Mouse (Mus musculus): ENCODE results near the gene 1700069L16Rik. TPM values are rescaled to one million over a fixed set of nuclear protein-coding genes. Genes with fewer than 3 reads are reported as not detected.
A peak's percentile ranks its signal among the peaks of the same experiment; 100 is the strongest.

1700069L16Rik gene
- polyA plus RNA-seq, 1 experiment from 2014 or later: not detected

DNA sequence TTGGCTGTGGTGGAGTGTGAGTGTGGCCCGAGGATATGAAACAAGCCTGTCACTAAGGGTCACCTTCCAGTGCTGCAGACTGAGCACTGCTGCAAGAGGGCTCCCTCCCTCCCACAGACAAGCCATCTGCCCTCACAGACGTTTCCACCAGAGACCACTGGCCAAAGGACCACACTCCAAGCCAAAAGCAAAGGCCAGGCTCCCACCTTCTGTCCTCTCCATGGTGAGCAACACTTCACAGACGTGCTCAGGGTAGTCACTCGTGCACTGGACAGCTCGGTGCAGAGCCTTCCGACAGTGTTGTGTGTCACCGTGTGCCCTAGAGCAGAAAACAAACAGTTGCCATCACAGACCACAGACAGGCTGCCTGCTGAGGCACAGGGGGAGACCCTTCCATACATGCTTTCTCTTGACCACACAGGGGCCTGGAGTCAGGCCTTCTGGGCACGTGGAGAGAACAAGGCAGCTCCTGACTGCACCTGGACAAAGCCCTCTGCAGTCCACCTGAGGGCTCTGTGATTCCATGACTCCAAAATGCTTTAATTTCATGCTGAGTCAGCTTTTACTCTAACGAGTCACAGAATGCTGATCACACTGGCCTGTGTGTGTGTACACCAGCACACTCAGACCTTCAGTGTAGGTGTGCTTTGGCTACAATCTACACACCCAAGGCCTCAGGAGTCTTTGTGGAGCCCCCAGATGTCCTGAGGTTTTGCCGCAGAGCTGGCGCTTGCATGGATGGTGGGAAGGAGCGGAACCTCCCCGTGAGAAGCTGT, 24.2 kb upstream of the 1700069L16Rik start:
- Histone ChIP-seq H3K4me1 (no peaks in the 10 kb centered on the region), H3K27ac (replicated peaks) (no peak overlapping the region), H3K36me3 (replicated peaks) (peaks cover 100% of the 10 kb centered on the region), H3K4me3 (no peak overlapping the region), H3K27me3 (replicated peaks; ENCODE audit: low read depth, poor library complexity, severe bottlenecking) (no peaks in the 10 kb centered on the region), H3K9me3 (peaks cover 4% of the 10 kb centered on the region; the same call in 1 of the 2 replicates)
- 95% methylated on average over 13 of the region's 13 CpGs for WGBS
- no peak for DNase-seq (ENCODE audit: low spot score)

DNA sequence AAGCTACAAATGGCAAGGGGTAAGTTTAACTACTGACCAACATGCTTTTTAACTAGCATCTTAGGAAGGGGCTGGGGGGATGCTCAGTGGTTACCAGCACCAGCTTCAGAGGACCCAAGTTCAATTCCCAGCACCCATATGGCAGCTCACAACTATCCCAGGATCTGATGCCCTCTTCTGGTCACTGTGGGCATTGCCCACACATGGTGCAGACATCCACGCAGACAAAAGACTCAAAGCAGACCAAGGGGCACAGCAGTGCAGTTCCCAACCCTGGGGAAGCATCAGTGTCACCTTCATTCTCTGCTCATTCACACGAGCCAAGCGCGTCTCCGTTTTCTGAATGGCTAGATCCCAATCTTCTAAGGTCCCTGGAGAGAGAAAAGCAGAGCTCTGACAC, 23.1 kb upstream of the 1700069L16Rik start:
- H3K9me3 ChIP-seq: peaks cover 4% of the 10 kb centered on the region; the same call in 1 of the 2 replicates
- 93% methylated on average over 5 of the region's 5 CpGs for WGBS
- no peaks in the 10 kb centered on the region for H3K27me3 ChIP-seq (replicated peaks; ENCODE audit: low read depth, poor library complexity, severe bottlenecking)
- H3K36me3 ChIP-seq (replicated peaks): peaks cover 100% of the 10 kb centered on the region
- no peak for DNase-seq (ENCODE audit: low spot score)
- H3K4me1 ChIP-seq: no peaks in the 10 kb centered on the region
- H3K4me3 ChIP-seq: no peak overlapping the region
- H3K27ac ChIP-seq (replicated peaks): no peak overlapping the region

DNA sequence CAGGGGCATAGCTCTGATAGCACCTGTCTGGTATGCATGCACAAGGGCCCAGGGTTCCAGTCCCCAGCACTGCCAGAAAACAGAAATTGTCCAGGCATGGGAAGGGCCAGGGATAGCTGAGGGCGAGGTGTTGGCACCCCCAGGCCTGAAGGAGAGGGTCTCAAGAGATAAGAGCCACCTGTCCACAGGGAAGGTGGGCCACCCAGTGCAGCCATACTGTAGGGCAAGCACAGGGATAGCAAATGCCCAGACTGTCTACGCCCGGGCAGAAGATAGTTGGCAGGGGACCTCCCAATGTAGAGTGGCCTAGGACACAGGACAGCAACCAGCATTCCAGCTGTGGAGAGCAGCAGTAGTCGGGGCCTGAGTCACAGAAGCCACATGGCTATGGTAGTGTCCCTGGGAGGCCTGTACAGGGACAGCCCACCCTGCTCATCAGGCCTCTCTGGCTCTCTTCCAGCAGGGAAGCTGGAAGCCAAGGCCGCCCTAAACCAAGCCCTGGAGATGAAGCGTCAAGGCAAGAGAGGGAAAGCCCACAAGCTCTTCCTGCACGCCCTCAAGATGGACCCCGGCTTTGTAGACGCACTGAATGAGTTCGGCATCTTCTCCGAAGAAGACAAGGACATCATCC, 13.2 kb upstream of the 1700069L16Rik start:
- peaks cover 23% of the 10 kb centered on the region for H3K4me1 ChIP-seq
- H3K9me3 ChIP-seq: no peaks in the 10 kb centered on the region
- no peak overlapping the region for H3K4me3 ChIP-seq
- WGBS: 92% methylated on average over 11 of the region's 11 CpGs
- no peak overlapping the region for H3K27ac ChIP-seq (replicated peaks)
- peaks cover 49% of the 10 kb centered on the region for H3K36me3 ChIP-seq (replicated peaks)
- H3K27me3 ChIP-seq (replicated peaks; ENCODE audit: low read depth, poor library complexity, severe bottlenecking): no peaks in the 10 kb centered on the region
- DNase-seq (ENCODE audit: low spot score): no peak

DNA sequence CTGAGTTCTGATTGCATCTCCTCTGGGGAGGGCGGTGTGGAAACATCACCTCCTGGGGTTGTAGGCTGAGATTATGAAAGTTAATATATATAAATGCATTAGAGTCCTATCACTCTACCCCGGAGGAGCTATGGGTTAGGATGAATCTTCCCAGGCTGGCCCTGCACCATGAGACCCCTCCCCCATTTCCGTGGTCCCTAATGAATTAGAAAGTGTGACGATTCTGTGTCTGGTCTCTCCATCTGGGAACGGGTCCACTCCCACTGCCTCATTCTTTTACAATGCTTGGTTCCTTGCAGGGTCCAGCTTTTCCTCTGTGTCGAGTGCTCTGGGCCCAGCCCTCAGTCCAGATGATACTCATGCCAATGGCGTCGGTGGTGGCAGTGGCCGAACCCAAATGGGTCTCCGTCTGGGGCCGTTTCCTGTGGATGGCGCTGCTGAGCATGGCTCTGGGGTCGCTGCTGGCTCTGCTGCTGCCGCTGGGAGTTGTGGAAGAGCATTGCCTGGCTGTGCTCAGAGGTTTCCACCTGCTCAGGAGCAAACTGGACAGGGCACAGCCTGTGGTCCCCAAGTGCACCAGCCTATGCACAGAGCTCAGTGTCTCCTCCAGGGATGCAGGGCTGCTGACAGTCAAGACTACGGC, 12.1 kb upstream of the 1700069L16Rik start:
- H3K27me3 ChIP-seq (replicated peaks; ENCODE audit: low read depth, poor library complexity, severe bottlenecking): no peaks in the 10 kb centered on the region
- H3K4me1 ChIP-seq: peaks cover 23% of the 10 kb centered on the region
- H3K36me3 ChIP-seq (replicated peaks): peaks cover 39% of the 10 kb centered on the region
- 42% methylated on average over 15 of the region's 15 CpGs for WGBS
- no peaks in the 10 kb centered on the region for H3K9me3 ChIP-seq
- no peak for DNase-seq (ENCODE audit: low spot score)
- H3K27ac ChIP-seq (replicated peaks): no peak overlapping the region
- peak overlapping the region; percentile 82 for H3K4me3 ChIP-seq

DNA sequence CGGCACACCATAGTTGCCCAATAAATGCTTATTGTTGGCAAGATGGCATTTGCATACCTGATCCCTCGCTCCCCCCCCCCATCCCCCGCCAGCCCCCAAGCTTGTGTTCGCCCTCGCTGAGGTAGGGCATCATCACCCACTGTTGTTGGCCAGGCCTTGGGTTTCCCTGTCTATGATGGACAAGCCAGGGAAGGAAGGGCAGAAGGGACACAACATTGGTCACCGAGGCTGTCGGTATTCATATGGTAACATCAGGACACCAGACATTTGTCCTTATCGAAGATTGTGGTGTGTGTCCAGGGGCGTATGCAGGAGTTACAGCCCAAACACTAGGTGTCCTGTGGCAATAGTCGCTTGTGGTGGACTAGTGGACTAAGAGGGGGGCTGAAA, 11.5 kb upstream of the 1700069L16Rik start:
- no peaks in the 10 kb centered on the region for H3K27me3 ChIP-seq (replicated peaks; ENCODE audit: low read depth, poor library complexity, severe bottlenecking)
- no peaks in the 10 kb centered on the region for H3K9me3 ChIP-seq
- H3K4me1 ChIP-seq: peaks cover 23% of the 10 kb centered on the region
- H3K4me3 ChIP-seq: peak overlapping the region; percentile 82
- peak overlapping the region; percentile 97 for H3K27ac ChIP-seq (replicated peaks)
- H3K36me3 ChIP-seq (replicated peaks): peaks cover 33% of the 10 kb centered on the region
- 7% methylated on average over 10 of the region's 10 CpGs for WGBS
- no peak for DNase-seq (ENCODE audit: low spot score)

DNA sequence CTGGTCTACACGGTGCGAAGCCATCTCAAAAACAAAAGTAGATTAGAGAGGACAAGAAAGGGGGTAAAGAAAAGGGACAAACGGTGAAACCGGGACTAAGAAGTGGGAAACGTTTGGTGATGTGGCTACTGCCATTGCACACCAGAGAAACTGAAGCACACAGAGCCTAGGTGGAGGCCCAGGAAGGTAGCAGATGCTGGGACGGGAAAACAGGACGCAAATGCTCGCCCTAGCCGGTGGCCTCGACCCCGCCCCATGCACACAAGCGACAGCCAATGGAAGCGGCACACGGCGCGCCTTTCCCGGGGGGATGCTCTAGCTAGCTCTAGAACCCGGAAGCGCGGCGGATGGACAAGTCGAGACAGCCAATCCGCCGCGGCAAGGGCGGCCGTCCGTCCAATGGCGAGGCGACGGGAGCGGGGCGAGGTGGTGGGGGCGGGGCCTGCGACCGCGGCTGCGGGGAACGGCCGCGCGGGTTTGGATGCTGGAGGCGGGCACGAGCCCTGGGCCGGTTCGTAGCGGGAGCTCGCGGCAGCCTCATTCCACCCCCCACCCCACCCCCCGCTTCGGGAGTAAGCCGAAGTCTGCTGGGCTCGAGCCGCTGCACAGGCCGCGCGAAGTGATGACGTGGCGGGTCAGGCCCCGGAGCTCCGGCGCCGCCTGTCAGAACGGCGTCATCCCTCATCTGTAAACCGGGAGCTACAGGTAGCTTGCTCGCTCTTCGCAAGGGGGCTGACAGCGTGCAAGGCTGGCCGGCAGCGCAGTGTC, 11.0 kb upstream of the 1700069L16Rik start, which contains the start of gene Ficd:
Gene Ficd, plus strand, starts transcription at position 459 of the 768 bp plus-strand sequence.
- H3K9me3 ChIP-seq: no peaks in the 10 kb centered on the region
- H3K27ac ChIP-seq (replicated peaks): peak within 1 kb of the TSS; percentile 97
- peaks cover 28% of the 10 kb centered on the region for H3K4me1 ChIP-seq
- H3K27me3 ChIP-seq (replicated peaks; ENCODE audit: low read depth, poor library complexity, severe bottlenecking): no peaks in the 10 kb centered on the region
- H3K4me3 ChIP-seq: peak within 1 kb of the TSS; percentile 82
- peaks cover 27% of the 10 kb centered on the region for H3K36me3 ChIP-seq (replicated peaks)
- peak; percentile 99 for DNase-seq (ENCODE audit: low spot score)
- WGBS: 1% methylated on average over 71 of the region's 71 CpGs

DNA sequence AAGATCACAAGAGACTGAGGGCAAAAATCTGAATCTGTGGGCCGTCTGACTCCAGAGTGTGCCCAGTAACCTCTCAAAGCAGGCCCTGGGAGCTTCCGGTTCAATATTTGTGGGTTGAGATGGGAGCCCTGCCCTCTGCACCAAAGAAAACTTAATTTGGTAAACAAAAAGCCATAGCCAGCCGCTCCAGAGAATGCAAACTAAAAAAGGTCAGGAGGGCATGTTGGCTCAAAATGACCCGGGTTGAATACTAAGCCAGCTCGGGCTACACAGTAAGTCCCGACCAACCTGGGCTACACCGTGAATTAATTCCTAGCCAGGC, 10.4 kb upstream of the 1700069L16Rik start:
- no peak for DNase-seq (ENCODE audit: low spot score)
- H3K4me1 ChIP-seq: peaks cover 33% of the 10 kb centered on the region
- peak overlapping the region; percentile 82 for H3K4me3 ChIP-seq
- H3K36me3 ChIP-seq (replicated peaks): peaks cover 22% of the 10 kb centered on the region
- no peaks in the 10 kb centered on the region for H3K27me3 ChIP-seq (replicated peaks; ENCODE audit: low read depth, poor library complexity, severe bottlenecking)
- peak overlapping the region; percentile 97 for H3K27ac ChIP-seq (replicated peaks)
- H3K9me3 ChIP-seq: no peaks in the 10 kb centered on the region
- 33% methylated on average over 7 of the region's 7 CpGs for WGBS

DNA sequence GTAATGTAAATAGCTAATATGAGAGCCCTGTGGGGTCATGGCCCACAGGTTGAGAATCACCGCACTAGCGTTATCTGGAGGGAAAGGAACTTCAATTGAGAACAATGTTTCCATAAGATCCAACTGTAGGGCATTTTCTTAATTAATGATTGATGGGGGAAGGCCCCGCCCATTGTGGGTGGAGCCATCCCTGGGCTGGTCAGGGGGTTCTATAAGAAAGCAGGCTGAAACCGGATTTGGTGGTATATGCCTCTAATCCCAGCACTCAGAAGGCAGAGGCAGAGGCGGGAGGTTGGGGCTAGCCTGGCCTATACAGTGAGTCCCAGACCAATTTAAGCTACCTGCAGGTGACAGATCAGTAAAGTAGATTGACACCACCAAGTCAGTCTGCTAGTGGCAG, 9.8 kb upstream of the 1700069L16Rik start:
- H3K4me1 ChIP-seq: peaks cover 34% of the 10 kb centered on the region
- H3K27me3 ChIP-seq (replicated peaks; ENCODE audit: low read depth, poor library complexity, severe bottlenecking): no peaks in the 10 kb centered on the region
- 69% methylated on average over 5 of the region's 5 CpGs for WGBS
- H3K27ac ChIP-seq (replicated peaks): peak overlapping the region; percentile 97; the same call in 1 of the 2 replicates
- peaks cover 16% of the 10 kb centered on the region for H3K36me3 ChIP-seq (replicated peaks)
- no peaks in the 10 kb centered on the region for H3K9me3 ChIP-seq
- DNase-seq (ENCODE audit: low spot score): no peak
- H3K4me3 ChIP-seq: no peak overlapping the region

DNA sequence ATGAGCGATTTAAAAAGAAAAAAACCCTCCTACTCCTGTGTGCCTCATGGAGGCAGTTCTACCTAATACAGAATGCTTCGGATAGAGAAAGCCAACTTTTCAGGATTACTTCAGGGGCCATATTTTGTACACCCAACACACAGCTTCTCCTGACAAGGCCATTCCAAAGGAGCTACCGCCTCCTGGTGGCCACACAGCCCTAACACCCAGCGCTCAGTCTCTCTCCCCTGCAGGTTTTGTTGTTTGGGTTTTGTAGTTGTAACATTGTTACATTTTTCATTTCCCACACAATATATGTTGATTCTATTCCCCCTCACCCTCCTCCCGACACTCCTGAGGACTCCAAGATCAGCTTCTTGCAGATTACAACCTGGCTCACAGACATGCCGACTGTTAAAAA, 7.6 kb upstream of the 1700069L16Rik start:
- Histone ChIP-seq H3K36me3 (replicated peaks) (no peaks in the 10 kb centered on the region), H3K27me3 (replicated peaks; ENCODE audit: low read depth, poor library complexity, severe bottlenecking) (no peaks in the 10 kb centered on the region), H3K4me1 (peaks cover 48% of the 10 kb centered on the region), H3K9me3 (no peaks in the 10 kb centered on the region), H3K27ac (replicated peaks) (no peak overlapping the region), H3K4me3 (no peak overlapping the region)
- 27% methylated on average over 6 of the region's 6 CpGs for WGBS
- peak; percentile 68 for DNase-seq (ENCODE audit: low spot score)

DNA sequence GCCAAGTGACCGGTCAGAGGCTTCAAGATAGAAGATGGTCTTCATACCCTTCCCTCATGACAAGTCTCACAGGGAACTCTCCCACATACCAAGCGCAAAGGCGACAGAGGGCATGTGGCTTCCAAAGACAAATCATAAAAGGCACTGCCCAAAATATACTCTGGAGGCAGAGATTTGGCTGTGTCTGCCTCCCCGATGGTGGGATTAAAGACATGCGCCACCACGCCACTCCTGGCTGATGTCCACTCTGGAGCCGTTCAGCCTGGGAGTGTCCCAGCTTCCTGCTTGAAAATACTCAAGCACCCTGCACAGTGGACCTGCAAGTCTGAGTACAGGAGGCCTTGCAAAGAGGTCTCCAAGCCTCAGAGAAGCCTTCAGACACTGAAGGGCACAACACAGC, 6.6 kb upstream of the 1700069L16Rik start:
- no peak overlapping the region for H3K4me3 ChIP-seq
- 90% methylated on average over 7 of the region's 7 CpGs for WGBS
- 0 out of 2 replicates have a peak, but pooled peaks cover 2% of the 10 kb centered on the region for H3K27me3 ChIP-seq (replicated peaks; ENCODE audit: low read depth, poor library complexity, severe bottlenecking)
- no peaks in the 10 kb centered on the region for H3K9me3 ChIP-seq
- no peak overlapping the region for H3K27ac ChIP-seq (replicated peaks)
- H3K36me3 ChIP-seq (replicated peaks): no peaks in the 10 kb centered on the region
- no peak for DNase-seq (ENCODE audit: low spot score)
- peaks cover 39% of the 10 kb centered on the region for H3K4me1 ChIP-seq

DNA sequence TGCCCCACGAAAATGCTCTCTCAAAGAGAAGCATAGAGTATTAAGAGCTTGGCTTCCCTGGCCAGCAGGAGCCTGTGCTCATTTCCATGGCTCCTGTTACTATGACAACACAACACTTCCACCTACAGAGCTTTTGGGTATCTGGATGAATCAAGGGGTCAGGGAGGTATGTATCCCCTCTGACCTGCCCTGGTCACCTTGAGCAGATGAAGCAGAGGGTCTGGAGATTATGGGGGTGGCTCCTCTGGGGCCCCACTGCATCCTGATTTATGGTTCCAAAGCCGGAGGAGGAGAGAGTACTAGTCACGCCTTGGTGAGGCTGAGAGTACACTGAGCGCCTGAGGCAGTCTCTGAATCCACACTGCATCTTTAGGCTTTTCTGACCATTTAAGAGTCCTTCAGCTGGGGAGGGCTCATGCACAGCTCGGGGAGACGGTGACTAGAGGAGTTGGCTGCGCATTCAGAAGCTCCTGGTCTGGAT, 6.1 kb upstream of the 1700069L16Rik start:
- Histone ChIP-seq H3K9me3 (no peaks in the 10 kb centered on the region), H3K4me3 (no peak overlapping the region), H3K27ac (replicated peaks) (no peak overlapping the region), H3K36me3 (replicated peaks) (no peaks in the 10 kb centered on the region), H3K27me3 (replicated peaks; ENCODE audit: low read depth, poor library complexity, severe bottlenecking) (peaks cover 5% of the 10 kb centered on the region; the same call in 1 of the 2 replicates), H3K4me1 (peaks cover 35% of the 10 kb centered on the region)
- 67% methylated on average over 7 of the region's 7 CpGs for WGBS
- peak; percentile 23 for DNase-seq (ENCODE audit: low spot score)

DNA sequence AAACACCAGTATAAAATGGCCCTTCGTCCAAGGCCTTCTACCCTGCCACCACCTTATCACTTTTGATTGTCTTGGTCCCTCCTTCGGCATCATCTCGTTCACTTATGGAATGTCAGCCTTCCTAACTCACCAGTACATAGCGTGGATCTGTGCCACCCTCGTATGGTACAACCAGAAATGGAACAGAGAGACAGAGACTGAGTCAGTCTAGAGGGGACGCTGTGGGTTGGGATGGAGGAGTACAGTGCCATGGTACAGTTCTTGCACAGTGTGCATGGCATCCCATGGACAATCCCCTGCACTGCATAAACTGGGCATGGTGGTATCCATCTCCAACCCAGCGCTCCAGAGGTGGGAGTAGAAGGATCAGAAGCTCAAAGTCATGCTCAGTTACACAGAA, 4.1 kb upstream of the 1700069L16Rik start:
- no peak overlapping the region for H3K4me3 ChIP-seq
- H3K27ac ChIP-seq (replicated peaks): peak overlapping the region; percentile 4; the same call in 1 of the 2 replicates
- H3K36me3 ChIP-seq (replicated peaks): no peaks in the 10 kb centered on the region
- no peaks in the 10 kb centered on the region for H3K9me3 ChIP-seq
- no peak for DNase-seq (ENCODE audit: low spot score)
- 87% methylated on average over 7 of the region's 7 CpGs for WGBS
- H3K4me1 ChIP-seq: peaks cover 34% of the 10 kb centered on the region
- H3K27me3 ChIP-seq (replicated peaks; ENCODE audit: low read depth, poor library complexity, severe bottlenecking): peaks cover 11% of the 10 kb centered on the region; the same call in 1 of the 2 replicates
